Mouse (Mus musculus) kidney, embryonic 16.5 days (tissue): ENCODE measurements around the gene Tom1l1. TPM values are rescaled to one million over a fixed set of nuclear protein-coding genes. Genes with fewer than 3 reads are reported as not detected.

Experiments
- ATAC-seq: fragments of 200-750 bp; cut with Nextera tagmentation; 2 replicates; pipeline ENCODE4 v1.8.0; 2017; ENCODE audit warnings: moderate TSS enrichment; ENCODE audit not compliant: low FRiP score, low TSS enrichment
- H3K27ac ChIP-seq: fragments of 300-500 bp; sonication (generic); 2 replicates; pipeline ENCODE4 v1.5.1; 2014; ENCODE audit warnings: low read length
- H3K27me3 ChIP-seq: fragments of 300-500 bp; sonication (generic); 2 replicates; pipeline ENCODE4 v1.6.1; 2014; ENCODE audit warnings: low read length, control low read depth, mixed read lengths; ENCODE audit not compliant: insufficient read depth
- H3K36me3 ChIP-seq: fragments of 300-500 bp; sonication (generic); 2 replicates; pipeline ENCODE4 v1.6.1; 2014; ENCODE audit warnings: low read length, control low read depth, mixed read lengths; ENCODE audit not compliant: insufficient read depth
- H3K4me1 ChIP-seq: fragments of 300-500 bp; sonication (generic); 2 replicates; pipeline ENCODE4 v1.6.1; 2014; ENCODE audit warnings: low read length, control low read depth, mixed read lengths; ENCODE audit not compliant: insufficient read depth
- H3K4me2 ChIP-seq: fragments of 300-500 bp; sonication (generic); replicated peaks from 2 replicates; pipeline ENCODE4 v1.6.1; 2014; ENCODE audit warnings: low read depth, low read length
- H3K4me3 ChIP-seq: fragments of 300-500 bp; sonication (generic); 2 replicates; pipeline ENCODE4 v1.5.1; 2014; ENCODE audit warnings: mild to moderate bottlenecking, low read length
- H3K9ac ChIP-seq: fragments of 300-500 bp; sonication (generic); replicated peaks from 2 replicates; pipeline ENCODE4 v1.6.1; 2014; ENCODE audit warnings: low read length
- H3K9me3 ChIP-seq: fragments of 300-500 bp; sonication (generic); 2 replicates; pipeline ENCODE4 v1.6.1; 2016; ENCODE audit warnings: low read length, control low read depth
- WGBS: fragments of 180-500 bp; shearing (Covaris S2); extraction: QIAGEN DNeasy Blood & Tissue Kit; methylation state at CpG from one replicate; pipeline ENCODE4 v1.1.7; 2014; 5-methylcytosine and 5-hydroxymethylcytosine counted together
- polyA plus RNA-seq: library from polyadenylated mRNA; unstranded; fragments of >200 nt; fragmentation: Nextera tagmentation; extraction: Ambion mirVana; gene quantifications from 2 replicates; pipeline ENCODE4 v1.2.1, GENCODE M21; 2015

Gene Tom1l1
- polyA plus RNA-seq, 1 experiment from 2014 or later = 33.9 TPM

DNA sequence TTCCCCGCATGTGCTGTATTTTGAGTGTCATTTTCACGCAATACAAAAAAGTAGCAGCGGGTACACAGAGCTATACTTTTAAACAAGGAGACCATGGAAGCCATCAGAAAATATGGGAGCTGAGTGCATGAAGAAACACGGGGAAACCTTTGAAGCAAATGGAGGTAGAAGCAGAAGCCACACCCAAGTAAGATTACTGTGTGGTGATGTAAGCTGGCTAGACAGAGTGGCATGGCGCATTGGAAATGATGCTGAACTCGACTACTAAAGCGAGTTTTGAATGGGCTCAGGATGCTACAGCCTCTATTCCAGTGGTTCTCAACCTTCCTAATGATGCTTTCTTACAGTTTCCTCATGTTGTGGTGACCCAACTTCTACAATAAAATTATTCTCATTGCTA is 11.1 kb downstream of the Tom1l1 start:
- no peaks in the 10 kb centered on the region for H3K4me1 ChIP-seq
- ATAC-seq = no peak
- WGBS = 94% methylated on average over 7 of the region's 7 CpGs
- H3K4me2 ChIP-seq = no peak overlapping the region
- H3K4me3 ChIP-seq = no peak overlapping the region
- 0 out of 2 replicates have a peak, but pooled peaks cover 8% of the 10 kb centered on the region for H3K36me3 ChIP-seq
- no peaks in the 10 kb centered on the region for H3K9me3 ChIP-seq
- H3K27ac ChIP-seq = no peak overlapping the region
- no peaks in the 10 kb centered on the region for H3K27me3 ChIP-seq
- H3K9ac ChIP-seq = no peak overlapping the region

DNA sequence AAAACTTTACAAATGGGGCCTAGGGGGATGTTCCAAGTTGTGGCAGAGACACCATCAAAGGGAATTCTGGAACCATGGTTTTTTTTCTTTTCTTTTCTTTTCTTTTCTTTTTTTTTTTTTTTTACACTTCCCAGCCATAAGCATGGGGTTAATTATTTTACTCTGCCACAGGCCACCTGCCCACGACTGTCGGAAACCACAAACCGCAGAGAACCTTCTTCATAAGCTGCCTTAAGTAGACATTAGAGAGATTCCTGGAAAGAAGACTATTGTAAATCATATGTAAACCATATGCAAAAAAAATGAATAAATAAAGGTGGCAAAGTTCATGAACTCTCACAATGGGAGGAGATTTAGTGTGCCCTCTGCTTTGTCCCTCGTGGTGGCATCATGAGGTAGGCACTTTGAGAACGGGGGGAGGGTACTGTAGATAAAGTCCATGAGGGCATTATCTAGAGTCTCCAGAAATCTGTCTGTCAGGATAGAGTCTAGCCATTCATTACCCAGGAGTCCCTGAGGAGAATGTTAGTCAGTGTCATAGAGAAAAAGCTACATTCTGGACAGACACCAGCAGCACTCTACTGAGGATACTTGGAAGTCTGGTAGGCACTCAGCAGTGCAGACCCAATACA is 12.6 kb downstream of the Tom1l1 start:
- 0 out of 2 replicates have a peak, but pooled peaks cover 4% of the 10 kb centered on the region for H3K36me3 ChIP-seq
- H3K27me3 ChIP-seq = no peaks in the 10 kb centered on the region
- no peak overlapping the region for H3K4me3 ChIP-seq
- no peak overlapping the region for H3K9ac ChIP-seq
- WGBS = 75% methylated on average over 5 of the region's 5 CpGs
- no peak overlapping the region for H3K27ac ChIP-seq
- ATAC-seq = no peak
- no peaks in the 10 kb centered on the region for H3K9me3 ChIP-seq
- no peak overlapping the region for H3K4me2 ChIP-seq
- H3K4me1 ChIP-seq = no peaks in the 10 kb centered on the region

DNA sequence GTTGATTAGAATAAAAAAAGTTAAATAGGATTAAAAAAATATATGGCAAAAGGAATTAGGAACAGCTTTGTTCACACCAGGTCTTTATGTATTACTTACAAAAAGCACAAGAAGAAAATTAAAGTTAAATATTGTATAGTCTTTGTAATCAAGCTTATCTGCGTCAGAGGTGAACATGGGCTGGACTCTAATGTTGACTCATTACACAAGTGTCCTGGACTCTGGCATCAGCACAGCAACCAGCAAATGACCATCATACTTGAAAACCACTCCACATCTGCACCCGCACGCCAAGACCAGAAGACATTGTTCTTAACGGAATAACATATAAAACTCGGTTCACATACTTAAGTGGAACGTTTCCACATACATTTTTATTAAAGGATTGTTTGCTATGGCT is 20.8 kb downstream of the Tom1l1 start:
- Histone ChIP-seq H3K4me2 (no peak overlapping the region), H3K4me1 (peaks cover 36% of the 10 kb centered on the region), H3K27me3 (no peaks in the 10 kb centered on the region), H3K9ac (no peak overlapping the region), H3K4me3 (no peak overlapping the region), H3K36me3 (0 out of 2 replicates have a peak, but pooled peaks cover 5% of the 10 kb centered on the region), H3K27ac (no peak overlapping the region), H3K9me3 (no peaks in the 10 kb centered on the region)
- no peak for ATAC-seq
- 93% methylated on average over 6 of the region's 6 CpGs for WGBS

DNA sequence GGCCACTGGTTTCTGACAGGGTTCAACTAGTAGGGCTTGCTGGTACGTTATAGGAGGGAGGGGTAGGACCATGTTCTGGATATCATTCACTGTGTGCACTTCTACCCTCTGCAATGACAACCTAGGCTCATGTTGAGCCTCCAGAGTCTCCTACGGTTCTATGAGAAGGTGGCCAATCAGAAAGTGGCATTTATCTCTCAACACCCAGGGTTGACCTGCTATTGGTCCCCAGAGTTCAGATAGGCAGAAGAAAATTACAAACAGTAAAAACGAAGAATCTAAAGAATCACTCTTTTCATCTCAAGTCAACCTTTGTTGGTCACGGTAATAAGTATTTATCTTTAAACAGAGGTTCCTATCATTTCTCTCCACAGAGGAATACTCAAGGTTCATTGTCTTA is 21.2 kb downstream of the Tom1l1 start:
- no peak overlapping the region for H3K9ac ChIP-seq
- peaks cover 36% of the 10 kb centered on the region for H3K4me1 ChIP-seq
- 0 out of 2 replicates have a peak, but pooled peaks cover 5% of the 10 kb centered on the region for H3K36me3 ChIP-seq
- no peak for ATAC-seq
- WGBS = 86% methylated on average over 4 of the region's 4 CpGs
- no peaks in the 10 kb centered on the region for H3K27me3 ChIP-seq
- no peak overlapping the region for H3K4me2 ChIP-seq
- no peak overlapping the region for H3K4me3 ChIP-seq
- H3K9me3 ChIP-seq = no peaks in the 10 kb centered on the region
- H3K27ac ChIP-seq = no peak overlapping the region

DNA sequence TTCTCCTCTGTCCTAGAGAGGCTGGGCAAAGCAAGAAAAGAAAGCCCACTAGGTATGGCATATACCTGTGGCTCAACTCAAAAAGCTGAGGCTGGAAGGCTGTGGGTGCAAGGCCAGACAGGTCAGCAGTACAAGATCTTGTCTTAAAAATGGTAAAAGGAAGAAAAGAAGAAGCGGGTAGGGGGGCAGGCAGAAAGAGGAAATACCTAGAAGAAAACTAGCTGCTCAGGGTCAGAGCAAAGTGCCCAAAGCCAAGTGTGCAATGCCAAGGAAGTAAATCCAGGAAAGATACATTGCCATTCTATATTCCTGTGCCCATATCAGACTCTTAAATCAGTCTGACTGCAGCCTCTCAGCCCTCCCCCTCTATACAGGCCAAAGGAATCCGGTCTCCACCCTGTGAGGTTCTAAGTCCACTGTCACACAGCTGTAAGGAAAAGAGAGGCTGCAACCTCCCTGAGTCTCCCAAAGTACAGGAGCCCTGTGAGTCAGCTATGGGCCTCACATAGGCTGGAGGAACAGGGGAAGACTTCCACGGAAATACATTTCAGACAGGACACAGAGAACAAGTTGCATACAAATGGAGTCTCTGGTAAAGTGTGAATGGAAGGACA is 21.9 kb downstream of the Tom1l1 start:
- Histone ChIP-seq H3K4me1 (peaks cover 36% of the 10 kb centered on the region), H3K27ac (peak overlapping the region; percentile 77; the same call in 1 of the 2 replicates), H3K4me3 (no peak overlapping the region), H3K36me3 (peaks cover 5% of the 10 kb centered on the region; the same call in 1 of the 2 replicates), H3K27me3 (no peaks in the 10 kb centered on the region), H3K9me3 (no peaks in the 10 kb centered on the region), H3K9ac (no peak overlapping the region), H3K4me2 (no peak overlapping the region)
- WGBS = 66% methylated on average over 3 of the region's 3 CpGs
- ATAC-seq = 0 out of 2 replicates have a peak, but pooled peaks have one; percentile 40

DNA sequence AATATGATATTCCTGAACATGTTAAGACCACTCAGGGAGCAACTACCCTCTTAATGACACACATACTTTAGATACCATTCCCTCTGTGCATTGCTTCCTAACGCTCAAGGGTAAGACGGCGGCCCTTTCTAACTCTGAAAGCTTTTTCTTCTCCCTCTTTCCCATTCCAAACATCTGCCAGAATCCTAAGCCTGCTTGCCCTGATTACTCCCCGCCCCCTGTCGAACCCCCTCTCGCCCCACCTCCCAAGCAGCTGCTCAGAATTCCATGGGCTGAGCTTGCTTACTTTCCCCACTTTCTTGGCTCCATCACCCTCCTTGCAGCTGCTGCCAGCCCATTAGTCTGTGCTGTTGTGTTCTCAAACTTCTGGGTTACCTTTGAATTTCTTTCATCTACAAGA is 23.0 kb downstream of the Tom1l1 start:
- peaks cover 36% of the 10 kb centered on the region for H3K4me1 ChIP-seq
- 0 out of 2 replicates have a peak overlapping the region, but pooled peaks have one; percentile 17 for H3K9ac ChIP-seq
- 12% methylated on average over 6 of the region's 6 CpGs for WGBS
- H3K4me2 ChIP-seq = peak overlapping the region; percentile 17
- no peaks in the 10 kb centered on the region for H3K27me3 ChIP-seq
- H3K27ac ChIP-seq = peak overlapping the region; percentile 77
- no peak overlapping the region for H3K4me3 ChIP-seq
- no peaks in the 10 kb centered on the region for H3K9me3 ChIP-seq
- ATAC-seq = peak; percentile 71
- peaks cover 5% of the 10 kb centered on the region; the same call in 1 of the 2 replicates for H3K36me3 ChIP-seq

DNA sequence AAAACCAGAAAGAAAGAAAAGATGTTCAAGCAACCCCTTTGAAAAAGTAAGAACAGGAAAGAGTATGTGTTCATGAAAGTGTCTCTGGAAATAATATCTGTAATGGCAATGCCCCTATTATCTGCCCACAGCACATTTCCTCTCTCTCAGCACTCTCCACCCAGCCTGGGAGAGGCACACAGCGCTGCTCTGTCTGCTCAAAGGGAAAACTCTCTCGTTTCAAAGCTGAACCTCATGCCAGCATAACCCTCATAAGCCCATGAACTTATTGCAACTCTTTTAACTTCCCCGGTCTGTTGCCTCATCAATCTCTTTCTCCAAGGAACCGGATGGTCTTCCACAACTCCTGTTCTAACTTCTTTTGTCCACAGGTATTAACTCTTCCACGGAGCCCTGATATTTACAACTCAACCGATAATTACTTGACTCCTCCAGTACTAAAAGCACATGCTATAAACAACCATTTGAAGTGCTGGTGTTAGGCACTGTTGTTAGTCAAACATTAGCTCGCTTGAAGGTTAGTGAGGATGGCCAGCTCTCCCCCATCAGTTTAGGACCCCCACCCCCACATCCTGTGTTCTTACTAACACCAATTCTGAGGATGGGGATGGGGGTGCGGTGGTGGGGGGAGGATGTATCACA is 23.7 kb downstream of the Tom1l1 start:
- peaks cover 36% of the 10 kb centered on the region for H3K4me1 ChIP-seq
- WGBS = 6% methylated on average over 8 of the region's 8 CpGs
- no peaks in the 10 kb centered on the region for H3K9me3 ChIP-seq
- no peaks in the 10 kb centered on the region for H3K27me3 ChIP-seq
- H3K9ac ChIP-seq = no peak overlapping the region
- H3K4me2 ChIP-seq = peak overlapping the region; percentile 17
- peak overlapping the region; percentile 77 for H3K27ac ChIP-seq
- peaks cover 5% of the 10 kb centered on the region for H3K36me3 ChIP-seq
- no peak overlapping the region for H3K4me3 ChIP-seq
- peak; percentile 60; the same call in 1 of the 2 replicates for ATAC-seq

DNA sequence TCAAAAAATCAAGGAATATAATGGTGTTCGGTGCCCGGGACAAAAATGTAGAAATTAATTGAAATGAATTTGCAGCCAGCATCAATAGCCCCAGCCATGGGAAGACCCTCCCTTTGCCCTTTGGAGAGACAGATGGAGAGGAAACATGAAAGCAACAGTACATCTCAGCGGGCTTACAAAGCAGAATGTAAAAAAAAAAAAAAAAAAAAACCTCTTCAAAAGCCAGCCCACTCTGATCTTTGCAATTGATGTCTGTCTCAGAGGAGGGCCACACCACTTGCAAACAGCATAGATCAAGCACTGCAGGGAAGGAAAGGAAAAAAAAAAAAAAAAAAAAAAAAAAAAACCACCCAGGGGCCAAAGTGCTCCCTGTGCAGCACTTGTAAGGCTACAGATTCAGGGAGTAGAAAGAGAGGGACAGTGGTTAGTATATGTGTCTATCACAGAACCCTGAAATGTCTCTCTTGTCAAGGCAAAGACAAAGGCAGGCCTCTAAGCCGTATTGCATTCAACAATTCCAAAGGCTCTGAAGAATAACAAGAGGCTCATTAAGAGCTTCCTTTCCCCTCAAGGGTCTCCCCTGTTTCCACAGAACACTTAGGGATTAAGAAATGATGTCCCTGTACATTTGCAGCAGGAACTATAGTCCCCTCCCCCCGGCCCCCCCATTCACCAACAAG is 24.4 kb downstream of the Tom1l1 start:
- Histone ChIP-seq H3K4me2 (no peak overlapping the region), H3K27me3 (no peaks in the 10 kb centered on the region), H3K9me3 (no peaks in the 10 kb centered on the region), H3K4me3 (no peak overlapping the region), H3K4me1 (peaks cover 36% of the 10 kb centered on the region), H3K9ac (no peak overlapping the region), H3K36me3 (peaks cover 4% of the 10 kb centered on the region), H3K27ac (peak overlapping the region; percentile 77)
- no peak for ATAC-seq
- WGBS = 56% methylated on average over 5 of the region's 5 CpGs

DNA sequence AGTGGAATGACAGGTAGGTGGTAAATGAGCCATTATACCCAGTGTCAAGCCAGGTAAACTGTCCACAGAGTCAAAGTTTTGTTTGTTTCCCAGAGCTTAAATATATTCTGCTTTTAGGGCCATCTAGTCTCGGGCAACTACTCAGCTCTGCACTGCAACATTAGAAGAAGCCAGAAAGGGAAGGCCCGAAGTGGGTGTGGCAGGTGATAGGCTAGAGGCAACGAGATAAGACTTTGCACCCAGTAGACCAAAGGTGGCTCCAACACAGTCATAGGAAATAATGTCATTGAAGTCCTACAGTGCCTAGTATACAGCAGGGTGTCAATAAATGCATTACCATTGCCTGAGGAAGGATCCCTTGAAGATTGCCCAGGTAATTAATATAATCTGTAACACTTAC is 25.1 kb downstream of the Tom1l1 start:
- no peak for ATAC-seq
- WGBS = 63% methylated on average over 3 of the region's 3 CpGs

More for the DNA sequence above, 25.1 kb downstream of the Tom1l1 start:
- no peaks in the 10 kb centered on the region for H3K9me3 ChIP-seq
- H3K9ac ChIP-seq = no peak overlapping the region
- peaks cover 4% of the 10 kb centered on the region for H3K36me3 ChIP-seq
- no peak overlapping the region for H3K4me2 ChIP-seq
- peaks cover 36% of the 10 kb centered on the region for H3K4me1 ChIP-seq
- no peak overlapping the region for H3K27ac ChIP-seq
- no peaks in the 10 kb centered on the region for H3K27me3 ChIP-seq
- H3K4me3 ChIP-seq = no peak overlapping the region
